Mouse (Mus musculus) fibroblast of lung, adult 2 months (primary cell): ENCODE data around the gene Il1f6.
"Not testable (repeated sequence)": the region's sequence is repeated elsewhere in the genome, so short reads cannot be mapped to it uniquely, and the experiment has no call there.

ENCODE experiments used
- DNase-seq: peaks from one replicate; pipeline ENCODE4 v3.0.0-alpha.2; 2011; ENCODE audit warnings: low read depth

Gene Il1f6

GRCm38 (mm10) chr2:24215118-24215517, at the start of gene Il1f6:
Gene Il1f6, plus strand, starts transcription at chr2:24215418.
- DNase-seq, result no peak

DNA sequence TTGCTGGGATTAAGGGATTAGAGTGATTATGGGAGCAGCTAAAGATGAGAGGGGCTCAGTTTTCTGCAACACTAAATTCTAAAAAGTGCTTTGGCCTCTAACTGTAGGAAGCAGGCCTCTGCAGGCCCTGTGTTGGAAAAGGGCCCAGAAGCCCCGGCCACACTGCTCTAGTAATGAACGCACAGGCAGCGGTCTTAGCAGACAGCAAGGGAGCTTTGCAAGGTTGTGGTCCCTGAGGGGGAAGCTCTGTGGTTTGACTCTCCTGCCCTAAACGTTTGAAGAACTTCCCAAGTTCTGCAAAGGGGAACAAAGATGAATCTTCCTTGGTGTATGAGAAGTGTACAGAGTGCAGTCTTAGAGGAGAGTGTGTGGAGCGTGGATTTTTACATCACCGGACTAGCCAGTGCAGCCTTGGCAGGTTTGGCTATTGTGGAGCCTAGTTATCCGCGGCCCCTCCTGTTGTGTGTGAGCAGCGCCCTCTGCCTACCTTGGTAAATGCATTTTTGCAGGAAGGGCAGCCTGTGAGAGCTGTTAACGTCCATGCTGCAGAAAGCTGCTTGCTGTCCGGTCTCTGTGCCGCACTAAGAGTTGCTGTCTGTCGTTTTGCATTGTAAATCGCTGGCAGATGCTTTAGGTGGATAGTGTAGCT, 33.4 kb upstream of the Il1f6 start:
- not testable (repeated sequence) for DNase-seq

DNA sequence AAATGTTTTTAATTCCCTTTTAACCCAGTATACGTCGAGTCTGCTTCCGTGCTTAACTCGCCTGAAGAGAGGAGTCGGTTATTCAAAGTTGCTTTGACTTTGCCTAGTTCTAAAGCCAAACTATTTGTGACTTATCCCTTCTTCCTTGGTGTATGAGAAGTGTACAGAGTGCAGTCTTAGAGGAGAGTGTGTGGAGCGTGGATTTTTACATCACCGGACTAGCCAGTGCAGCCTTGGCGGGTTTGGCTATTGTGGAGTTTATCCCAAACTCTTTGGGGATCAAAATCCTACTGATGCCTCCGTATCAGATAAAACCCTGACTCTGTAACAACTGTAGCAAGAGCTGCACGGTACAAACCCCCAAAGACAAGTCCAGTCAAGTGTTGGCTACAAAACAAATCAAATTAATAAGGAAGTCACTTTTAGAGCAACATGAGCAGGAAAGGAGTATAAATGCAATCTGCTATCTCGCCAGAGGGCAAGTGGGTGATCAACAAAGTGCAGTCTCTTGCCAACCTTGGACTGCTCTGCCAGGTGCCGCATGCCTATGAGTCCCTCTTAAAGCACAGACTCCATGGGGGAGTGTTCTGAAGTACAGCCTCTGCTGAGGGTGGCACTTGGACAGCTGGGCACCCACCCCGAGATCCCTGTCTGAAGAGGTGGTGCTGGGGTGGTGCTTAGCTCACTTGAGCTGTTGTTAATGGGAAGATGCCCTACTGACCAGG, 32.6 kb upstream of the Il1f6 start:
- DNase-seq, result not testable (repeated sequence)

GRCm38 (mm10) chr2:24184092-24184491, 31.1 kb upstream of the Il1f6 start:
- DNase-seq, result not testable (repeated sequence)

GRCm38 (mm10) chr2:24186176-24186575, 29.0 kb upstream of the Il1f6 start, which contains the start of gene Il1f9:
Gene Il1f9, plus strand, starts transcription at chr2:24186476.
- no peak for DNase-seq

- DNase-seq, result no peak
Observed at GRCm38 (mm10) chr2:24187585-24187984, 27.6 kb upstream of the Il1f6 start.

- DNase-seq, result no peak
Observed at GRCm38 (mm10) chr2:24188189-24188588, 27.0 kb upstream of the Il1f6 start.

DNA sequence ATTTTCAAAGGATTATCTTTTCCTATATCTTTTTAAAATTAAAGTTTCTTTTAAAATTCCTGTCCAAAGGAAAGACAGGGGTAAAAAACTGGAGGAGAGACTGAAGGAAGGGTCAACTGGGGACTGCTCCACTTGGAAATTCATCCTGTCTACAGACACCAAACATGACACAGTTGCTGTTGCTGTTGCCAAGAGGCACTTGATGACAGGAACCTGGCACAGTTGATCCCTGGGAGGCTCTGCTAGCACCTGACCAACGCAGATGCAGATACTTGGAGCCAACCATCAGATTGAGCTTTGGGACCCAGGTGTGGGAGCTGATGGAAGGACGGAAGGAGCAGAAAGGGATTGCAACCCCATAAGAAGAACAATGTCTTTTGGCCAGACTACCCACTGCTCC, 12.0 kb downstream of the Il1f6 start:
- DNase-seq, result no peak

DNA sequence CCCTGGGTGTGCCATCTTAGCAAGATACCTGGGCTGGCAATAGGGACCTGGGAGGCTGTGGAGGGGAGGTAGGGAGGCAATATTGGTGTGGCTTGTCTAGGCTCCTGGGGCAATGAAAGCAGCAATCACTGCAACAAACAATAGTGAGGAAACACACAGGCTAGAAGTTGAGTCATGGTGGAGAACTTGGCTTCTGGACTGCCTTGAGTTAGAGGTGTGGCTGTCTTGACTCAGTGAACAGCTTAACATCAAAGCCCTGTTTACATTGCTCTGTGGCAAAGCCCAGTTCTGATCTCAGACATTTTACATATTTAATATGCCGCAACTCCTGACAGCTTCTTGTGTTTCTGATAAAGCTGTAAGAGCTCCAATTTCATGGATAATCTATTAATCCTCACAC, 52.3 kb downstream of the Il1f6 start:
- DNase-seq, result no peak

- DNase-seq, result no peak
Observed at GRCm38 (mm10) chr2:24273619-24274018, 58.4 kb downstream of the Il1f6 start.

- no peak for DNase-seq
Observed at GRCm38 (mm10) chr2:24275146-24275545, 59.9 kb downstream of the Il1f6 start.
